ENCODE assay signal across 16 mouse cellular contexts in the genomic region with DNA sequence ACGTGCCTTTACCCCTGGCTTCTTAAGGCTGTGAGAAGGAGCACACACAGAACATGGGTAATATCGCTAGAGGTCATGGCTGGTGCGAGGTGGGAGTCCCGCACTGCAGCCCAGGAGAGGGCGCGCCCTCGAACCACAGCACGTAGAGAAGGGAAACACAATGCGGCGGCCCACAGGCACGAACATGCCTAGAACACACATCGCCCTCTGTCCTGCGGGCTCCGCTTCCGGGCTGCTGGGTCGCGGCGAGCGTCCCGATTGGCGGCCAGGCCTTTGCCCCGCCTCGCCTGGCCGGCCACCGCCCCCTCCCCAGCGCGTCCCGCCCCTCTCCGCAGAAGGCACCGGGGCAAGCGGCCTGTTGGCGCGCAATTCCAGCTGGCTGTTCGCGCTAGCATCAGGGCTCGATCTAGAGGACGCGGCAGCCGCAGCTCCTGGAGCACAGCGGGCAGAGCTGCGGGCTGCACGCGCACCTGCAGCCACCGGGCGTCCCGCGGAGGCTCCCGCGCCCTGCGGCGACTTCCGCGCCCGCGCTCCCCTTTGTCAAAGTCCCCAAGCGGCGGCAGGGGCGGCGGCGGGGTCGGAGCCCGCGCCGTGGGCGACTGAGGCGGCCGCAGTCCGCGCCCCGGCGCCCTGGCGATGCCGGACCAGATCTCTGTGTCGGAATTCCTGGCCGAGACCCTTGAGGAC. TPM values are rescaled to one million over a fixed set of nuclear protein-coding genes. Genes with fewer than 3 reads are reported as not detected.
A peak's percentile ranks its signal among the peaks of the same experiment; 100 is the strongest.
DNase-seq lines count a peak whose midpoint lies in the region; ATAC-seq and TF ChIP-seq lines count a peak whose summit lies in the region.
"Not testable (repeated sequence)": the region's sequence is repeated elsewhere in the genome, so short reads cannot be mapped to it uniquely, and the experiment has no call there.
"Had no signal": no experiment of that assay in that cellular context is flagged by ENCODE, and none has a peak within 500 bp of the region (broad histone marks: within the 10 kb centered on the region; RNA-seq: fewer than 3 reads in every experiment).

Gene Gm21863, plus strand, starts transcription at position 637 of the 687 bp plus-strand sequence.

- WGBS in forebrain, embryonic 13.5 days = 34% methylated on average over 44 of the region's 75 CpGs
- 14% methylated on average over 64 of the region's 75 CpGs for WGBS in heart, embryonic 16.5 days
- 20% methylated on average over 54 of the region's 75 CpGs for WGBS in hindbrain, postnatal 0 days
- WGBS in limb, embryonic 10.5 days = 24% methylated on average over 66 of the region's 75 CpGs
- WGBS in lung, embryonic 15.5 days = 15% methylated on average over 35 of the region's 75 CpGs
- 21% methylated on average over 65 of the region's 75 CpGs for WGBS in midbrain, embryonic 14.5 days
- WGBS in stomach, embryonic 14.5 days = 21% methylated on average over 55 of the region's 75 CpGs

- not testable (repeated sequence) for H3K4me3 ChIP-seq in ES-E14 (ENCODE audit: insufficient read depth in 1 of 2, low read depth in 1 of 2, low read length in 2 of 2, poor library complexity in 1 of 2, severe bottlenecking in 1 of 2); forebrain, embryonic 13.5 days; heart, embryonic 16.5 days (ENCODE audit: low read length); hindbrain, postnatal 0 days (ENCODE audit: low read length); lung, embryonic 15.5 days; midbrain, embryonic 14.5 days (replicated peaks; ENCODE audit: low read depth, low read length); stomach, embryonic 14.5 days (ENCODE audit: low read depth, low read length)
- peak within 1 kb of the TSS; percentile 25; the same call in 1 of the 2 replicates for H3K4me3 ChIP-seq in limb, embryonic 10.5 days

- not testable (repeated sequence) for H3K36me3 ChIP-seq in ES-E14 (ENCODE audit: control insufficient read depth, insufficient read depth, low read length, poor library complexity, severe bottlenecking); forebrain, embryonic 13.5 days (ENCODE audit: poor library complexity, severe bottlenecking); heart, embryonic 16.5 days (ENCODE audit: control insufficient read depth, insufficient read depth); hindbrain, postnatal 0 days (ENCODE audit: insufficient read depth, low read length); limb, embryonic 10.5 days; lung, embryonic 15.5 days; midbrain, embryonic 14.5 days (ENCODE audit: control insufficient read depth, insufficient read depth, low read length); stomach, embryonic 14.5 days (ENCODE audit: control insufficient read depth, insufficient read depth, low read length)

- peak; percentile 86 for ATAC-seq in forebrain, embryonic 13.5 days
- ATAC-seq in heart, embryonic 16.5 days (replicated peaks; ENCODE audit: extremely low read depth, insufficient read depth, low FRiP score) = peak; percentile 77; the same call in 1 of the 2 replicates
- peak; percentile 78 for ATAC-seq in hindbrain, postnatal 0 days
- peak; percentile 75 for ATAC-seq in lung, embryonic 15.5 days (ENCODE audit: borderline replicate concordance, extremely low read depth, low FRiP score, low TSS enrichment)
- peak; percentile 64 for ATAC-seq in midbrain, embryonic 14.5 days (ENCODE audit: low FRiP score, low TSS enrichment)
- ATAC-seq in stomach, embryonic 14.5 days (ENCODE audit: insufficient number of reproducible peaks, insufficient read depth, low FRiP score, low read depth) = peak; percentile 80; the same call in 1 of the 2 replicates

- H3K4me2 ChIP-seq in forebrain, embryonic 13.5 days; heart, embryonic 16.5 days (ENCODE audit: low read depth, low read length); hindbrain, postnatal 0 days (ENCODE audit: low read depth, low read length); lung, embryonic 15.5 days; midbrain, embryonic 14.5 days (ENCODE audit: low read length); stomach, embryonic 14.5 days (replicated peaks; ENCODE audit: low read depth, low read length): not testable (repeated sequence)

- in situ Hi-C loops in ES-E14 (cut with MboI; ENCODE audit: low sequenced_read_pairs in 2 of 2, unreplicated experiment in 2 of 2) = not testable (repeated sequence)

- not testable (repeated sequence) for H3K27ac ChIP-seq in ES-E14 (ENCODE audit: insufficient read depth, low read depth, low read length, poor library complexity, severe bottlenecking); forebrain, embryonic 13.5 days; heart, embryonic 16.5 days (ENCODE audit: low read length); hindbrain, postnatal 0 days; limb, embryonic 10.5 days; lung, embryonic 15.5 days; midbrain, embryonic 14.5 days (replicated peaks; ENCODE audit: low read depth, low read length); stomach, embryonic 14.5 days (ENCODE audit: low read length)

- 0 out of 2 replicates have a peak within 1 kb of the TSS, but pooled peaks have one; percentile 17 for H3K9ac ChIP-seq in ES-E14 (ENCODE audit: insufficient read depth, low read depth, low read length, poor library complexity, severe bottlenecking)
- H3K9ac ChIP-seq in forebrain, embryonic 13.5 days; heart, embryonic 16.5 days (ENCODE audit: low read length); hindbrain, postnatal 0 days (replicated peaks; ENCODE audit: low read length); lung, embryonic 15.5 days; midbrain, embryonic 14.5 days (replicated peaks; ENCODE audit: low read length); stomach, embryonic 14.5 days (replicated peaks; ENCODE audit: low read depth, low read length): not testable (repeated sequence)

- H3K9me3 ChIP-seq in ES-E14 (ENCODE audit: control insufficient read depth, insufficient read depth, low read depth, low read length); heart, embryonic 16.5 days (replicated peaks; ENCODE audit: control insufficient read depth, low read length); hindbrain, postnatal 0 days (ENCODE audit: low read length); limb, embryonic 10.5 days (replicated peaks); lung, embryonic 15.5 days; midbrain, embryonic 14.5 days (ENCODE audit: control insufficient read depth, low read length); stomach, embryonic 14.5 days (ENCODE audit: control insufficient read depth, low read depth, low read length): not testable (repeated sequence)
- peaks cover 26% of the 10 kb centered on the region for H3K9me3 ChIP-seq in forebrain, embryonic 13.5 days (replicated peaks)

- not testable (repeated sequence) for DNase-seq in ES-E14 (ENCODE audit: low read depth, low spot score); hindbrain, postnatal 0 days (ENCODE audit: low spot score); limb, embryonic 10.5 days (ENCODE audit: low spot score); midbrain, embryonic 14.5 days

- not testable (repeated sequence) for H3K4me1 ChIP-seq in ES-E14 (ENCODE audit: control insufficient read depth in 2 of 2, insufficient read depth in 2 of 2, low read length in 2 of 2, poor library complexity in 1 of 2); forebrain, embryonic 13.5 days; heart, embryonic 16.5 days (ENCODE audit: control insufficient read depth, insufficient read depth, low read length); hindbrain, postnatal 0 days (ENCODE audit: insufficient read depth, low read length); limb, embryonic 10.5 days; lung, embryonic 15.5 days; midbrain, embryonic 14.5 days (ENCODE audit: control insufficient read depth, insufficient read depth, low read length); stomach, embryonic 14.5 days (ENCODE audit: control insufficient read depth, insufficient read depth, low read length)

- H3K27me3 ChIP-seq in forebrain, embryonic 13.5 days; heart, embryonic 16.5 days (ENCODE audit: control insufficient read depth, insufficient read depth, low read length); hindbrain, postnatal 0 days (ENCODE audit: insufficient read depth, low read length); limb, embryonic 10.5 days (ENCODE audit: low read depth, poor library complexity, severe bottlenecking); lung, embryonic 15.5 days; midbrain, embryonic 14.5 days (ENCODE audit: control insufficient read depth, insufficient read depth, low read length); stomach, embryonic 14.5 days (ENCODE audit: control insufficient read depth, insufficient read depth, low read length): not testable (repeated sequence)

- not testable (repeated sequence) for TF ChIP-seq CTCF in hindbrain, postnatal 0 days (IDR thresholded peaks at IDR 0.05; ENCODE audit: low read depth)

RNA-seq across cellular contexts. Expression of gene Gm21863, which starts in this region (rescaled TPM):
- total RNA-seq in ES-E14 (2012; rRNA removed) = 3.0 TPM in 1 of 2 replicates, not detected in the other
- polyA plus RNA-seq in forebrain, embryonic 13.5 days (2015; fragmentation: Nextera tagmentation; extraction: Ambion mirVana) = not detected in 2 replicates
- polyA plus RNA-seq in heart, embryonic 16.5 days (2015; fragmentation: Nextera tagmentation; extraction: Ambion mirVana) = not detected in 2 replicates
- total RNA-seq in hindbrain, postnatal 0 days (2014; rRNA removed) = not detected in 2 replicates
- polyA plus RNA-seq in hindbrain, postnatal 0 days (2015; fragmentation: Nextera tagmentation; extraction: Ambion mirVana) = not detected in 2 replicates
- polyA plus RNA-seq in limb, embryonic 10.5 days (2016; fragmentation: Nextera tagmentation; extraction: Ambion mirVana) = not detected in 2 replicates
- not detected in 2 replicates for polyA plus RNA-seq in lung, embryonic 15.5 days (2015; fragmentation: Nextera tagmentation; extraction: Ambion mirVana)
- polyA plus RNA-seq in midbrain, embryonic 14.5 days (2014; fragmentation: Nextera tagmentation; extraction: Ambion mirVana) = not detected in 2 replicates
- not detected in 2 replicates for polyA plus RNA-seq in stomach, embryonic 14.5 days (2014; fragmentation: Nextera tagmentation; extraction: Ambion mirVana)
- total RNA-seq: adrenal gland, adult 8-10 months; gastrocnemius, adult 18-20 months; heart, adult 18-20 months; heart, postnatal 36 days; left cerebral cortex, postnatal 10 days had no signal
- polyA plus RNA-seq: cerebellum, adult 2 months; liver, embryonic 15.5 days; urinary bladder, adult 2 months had no signal

Comparison
In these comparisons a context has a peak if more than half of its experiments do, and no peak if none do; other contexts are left out.
1. Peak in ATAC-seq in forebrain, embryonic 13.5 days; RNA of the gene not detected or under 1 TPM.
2. Peak in ATAC-seq in heart, embryonic 16.5 days; RNA of the gene not detected or under 1 TPM.
3. Peak in ATAC-seq in hindbrain, postnatal 0 days; RNA of the gene not detected or under 1 TPM.
4. Peak in ATAC-seq in lung, embryonic 15.5 days; RNA of the gene not detected or under 1 TPM.
5. Peak in ATAC-seq in midbrain, embryonic 14.5 days; RNA of the gene not detected or under 1 TPM.
6. Peak in ATAC-seq in stomach, embryonic 14.5 days; RNA of the gene not detected or under 1 TPM.